Mouse (Mus musculus): ENCODE results near the gene Fjx1.

Fjx1 gene

GRCm38 (mm10) chr2:102451671-102452549 lies at the start of gene Fjx1:
Fjx1 (minus strand) TSS chr2:102452499.
- DNase-seq (ENCODE audit: low read depth, low spot score): peak; percentile 19

- no peak for DNase-seq (ENCODE audit: low read depth, low spot score)
These were observed 47.8 kb upstream of the Fjx1 start for GRCm38 (mm10) chr2:102500001-102500689.

- no peak for DNase-seq (ENCODE audit: low read depth, low spot score)
These were observed 28.4 kb upstream of the Fjx1 start for GRCm38 (mm10) chr2:102480738-102481137.

GRCm38 (mm10) chr2:102476101-102476500 lies 23.8 kb upstream of the Fjx1 start:
- DNase-seq (ENCODE audit: low read depth, low spot score): no peak

GRCm38 (mm10) chr2:102468645-102469044 lies 16.3 kb upstream of the Fjx1 start:
- DNase-seq (ENCODE audit: low read depth, low spot score): no peak

GRCm38 (mm10) chr2:102464342-102464732 lies 12.0 kb upstream of the Fjx1 start:
- DNase-seq (ENCODE audit: low read depth, low spot score): no peak

- DNase-seq (ENCODE audit: low read depth, low spot score): no peak
These were observed 11.5 kb upstream of the Fjx1 start for GRCm38 (mm10) chr2:102463587-102464341.

GRCm38 (mm10) chr2:102461491-102461890 lies 9.2 kb upstream of the Fjx1 start:
- DNase-seq (ENCODE audit: low read depth, low spot score): no peak

- no peak for DNase-seq (ENCODE audit: low read depth, low spot score)
These were observed 2.8 kb upstream of the Fjx1 start for GRCm38 (mm10) chr2:102455126-102455525.

GRCm38 (mm10) chr2:102453447-102453846 lies 1.1 kb upstream of the Fjx1 start:
- peak; percentile 64 for DNase-seq (ENCODE audit: low read depth, low spot score)

GRCm38 (mm10) chr2:102450761-102451670 lies 1.3 kb downstream of the Fjx1 start:
- peak; percentile 36 for DNase-seq (ENCODE audit: low read depth, low spot score)

GRCm38 (mm10) chr2:102450248-102450760 lies 2.0 kb downstream of the Fjx1 start:
- DNase-seq (ENCODE audit: low read depth, low spot score): peak; percentile 30

- DNase-seq (ENCODE audit: low read depth, low spot score): no peak
These were observed 2.6 kb downstream of the Fjx1 start for GRCm38 (mm10) chr2:102449630-102450247.

- DNase-seq (ENCODE audit: low read depth, low spot score): no peak
These were observed 3.2 kb downstream of the Fjx1 start for GRCm38 (mm10) chr2:102449056-102449455.

GRCm38 (mm10) chr2:102447831-102448230 lies 4.5 kb downstream of the Fjx1 start:
- no peak for DNase-seq (ENCODE audit: low read depth, low spot score)

- no peak for DNase-seq (ENCODE audit: low read depth, low spot score)
These were observed 5.4 kb downstream of the Fjx1 start for GRCm38 (mm10) chr2:102446851-102447250.

GRCm38 (mm10) chr2:102437357-102438030 lies 14.8 kb downstream of the Fjx1 start:
- no peak for DNase-seq (ENCODE audit: low read depth, low spot score)

GRCm38 (mm10) chr2:102433879-102434278 lies 18.4 kb downstream of the Fjx1 start:
- DNase-seq (ENCODE audit: low read depth, low spot score): no peak

- no peak for DNase-seq (ENCODE audit: low read depth, low spot score)
These were observed 21.2 kb downstream of the Fjx1 start for GRCm38 (mm10) chr2:102431084-102431483.

GRCm38 (mm10) chr2:102427974-102428373 lies 24.3 kb downstream of the Fjx1 start:
- DNase-seq (ENCODE audit: low read depth, low spot score): no peak

Data from CD4-positive, CD25-positive, alpha-beta regulatory T cell, adult 2 months (primary cell).